Mouse (Mus musculus) CH12.LX (cell line): ENCODE data around the gene Arfip2.

Source experiments
- CTCF ChIP-seq, 2 experiments: IDR thresholded peaks in 1 of 2; conservative IDR thresholded peaks in 1 of 2; 2 replicates each; pipeline ENCODE4 v1.5.1; 2011 to 2012; ENCODE audit warnings: low read depth in 2 of 2, low read length in 2 of 2, improper control_type of control experiment in 1 of 2, inconsistent platforms in 1 of 2, mild to moderate bottlenecking in 1 of 2, moderate library complexity in 1 of 2
- POLR2A ChIP-seq: IDR thresholded peaks from 2 replicates; pipeline ENCODE4 v1.6.1; 2011; ENCODE audit warnings: low read depth, mild to moderate bottlenecking, improper control_type of control experiment, low read length
- POLR2AphosphoS2 ChIP-seq: IDR thresholded peaks from 2 replicates; pipeline ENCODE4 v1.6.1; 2011; ENCODE audit warnings: low read depth, low read length, improper control_type of control experiment
- UBTF ChIP-seq: IDR thresholded peaks from 2 replicates; pipeline ENCODE4 v1.6.1; 2012; ENCODE audit warnings: low read depth, mild to moderate bottlenecking, inconsistent platforms, low read length, improper control_type of control experiment, moderate library complexity

DNA sequence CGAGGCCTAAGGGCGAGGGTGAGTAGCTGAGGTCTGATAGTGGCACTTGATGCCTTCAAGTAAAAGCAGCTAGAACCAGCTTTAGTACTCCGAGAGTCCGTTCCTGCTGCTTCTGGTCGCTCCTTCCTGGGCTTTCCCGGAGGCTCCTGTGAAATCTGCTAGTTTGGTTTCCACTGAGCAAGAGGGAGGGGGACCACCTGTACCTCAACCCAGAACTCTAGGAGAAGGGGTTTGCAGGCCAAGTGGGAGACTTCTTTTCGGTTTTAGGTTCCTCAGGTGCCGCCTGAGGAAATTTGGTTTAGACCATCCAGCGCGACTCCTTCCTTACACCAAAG is 6.4 kb downstream of the Arfip2 start:
- TF ChIP-seq POLR2A (no peak), CTCF (conservative IDR thresholded peaks at IDR 0.05 in 1 of 2, IDR thresholded peaks at IDR 0.05 in 1 of 2; ENCODE audit: low read depth in 2 of 2, low read length in 2 of 2) (no peak), POLR2AphosphoS2 (no peak), UBTF (no peak)
